Mouse (Mus musculus) midbrain, embryonic 11.5 days (tissue): ENCODE data around the gene Dcps. TPM values are rescaled to one million over a fixed set of nuclear protein-coding genes. Genes with fewer than 3 reads are reported as not detected.

Source experiments
- ATAC-seq: fragments of 200-750 bp; cut with Nextera tagmentation; 2 replicates; pipeline ENCODE4 v1.8.0; 2017; ENCODE audit warnings: moderate TSS enrichment, moderate library complexity; ENCODE audit not compliant: low FRiP score
- DNase-seq: peaks from one replicate; pipeline ENCODE4 v3.0.0; 2015; ENCODE audit warnings: low spot score; ENCODE audit errors: missing footprints
- H3K27ac ChIP-seq: fragments of 300-500 bp; sonication (generic); 2 replicates; pipeline ENCODE4 v1.5.1; 2014; ENCODE audit warnings: low read depth, low read length
- H3K27me3 ChIP-seq: fragments of 300-500 bp; sonication (generic); 2 replicates; pipeline ENCODE4 v1.6.1; 2014; ENCODE audit warnings: mild to moderate bottlenecking, low read length, moderate library complexity, mixed read lengths; ENCODE audit not compliant: control insufficient read depth, insufficient read depth
- H3K36me3 ChIP-seq: fragments of 300-500 bp; sonication (generic); 2 replicates; pipeline ENCODE4 v1.6.1; 2014; ENCODE audit warnings: mild to moderate bottlenecking, low read length, moderate library complexity, mixed read lengths; ENCODE audit not compliant: control insufficient read depth, insufficient read depth
- H3K4me1 ChIP-seq: fragments of 300-500 bp; sonication (generic); 2 replicates; pipeline ENCODE4 v1.6.1; 2014; ENCODE audit warnings: low read length; ENCODE audit not compliant: control insufficient read depth, insufficient read depth
- H3K4me2 ChIP-seq: fragments of 300-500 bp; sonication (generic); 2 replicates; pipeline ENCODE4 v1.6.1; 2014; ENCODE audit warnings: mild to moderate bottlenecking, moderate library complexity
- H3K4me3 ChIP-seq: fragments of 300-500 bp; sonication (generic); 2 replicates; pipeline ENCODE4 v1.5.1; 2014; ENCODE audit warnings: low read depth, low read length
- H3K9ac ChIP-seq: fragments of 300-500 bp; sonication (generic); 2 replicates; pipeline ENCODE4 v1.6.1; 2014; ENCODE audit warnings: low read length
- H3K9me3 ChIP-seq: fragments of 300-500 bp; sonication (generic); 2 replicates; pipeline ENCODE4 v1.6.1; 2016; ENCODE audit warnings: low read length; ENCODE audit not compliant: control insufficient read depth
- WGBS: fragments of 180-500 bp; shearing (Covaris S2); extraction: QIAGEN DNeasy Blood & Tissue Kit; methylation state at CpG from one replicate; pipeline ENCODE4 v1.1.7; 2014; 5-methylcytosine and 5-hydroxymethylcytosine counted together
- polyA plus RNA-seq: library from polyadenylated mRNA; unstranded; fragments of >200 nt; fragmentation: Nextera tagmentation; extraction: Ambion mirVana; gene quantifications from 2 replicates; pipeline ENCODE4 v1.2.1, GENCODE M21; 2014

Dcps gene
- polyA plus RNA-seq, 1 experiment from 2014 or later: 98.0 TPM

GRCm38 (mm10) chr9:35186430-35186829 lies 10.6 kb upstream of the Dcps start:
- H3K27ac ChIP-seq: no peak overlapping the region
- no peaks in the 10 kb centered on the region for H3K27me3 ChIP-seq
- no peak overlapping the region for H3K4me2 ChIP-seq
- ATAC-seq (no peak), DNase-seq (peak; percentile 35)
- H3K4me3 ChIP-seq: no peak overlapping the region
- no peaks in the 10 kb centered on the region for H3K4me1 ChIP-seq
- H3K9ac ChIP-seq: no peak overlapping the region
- no peaks in the 10 kb centered on the region for H3K9me3 ChIP-seq
- 83% methylated on average over 4 of the region's 4 CpGs for WGBS
- H3K36me3 ChIP-seq: no peaks in the 10 kb centered on the region

GRCm38 (mm10) chr9:35183359-35183758 lies 7.5 kb upstream of the Dcps start:
- Histone ChIP-seq H3K9ac (no peak overlapping the region), H3K27ac (no peak overlapping the region), H3K36me3 (no peaks in the 10 kb centered on the region), H3K27me3 (no peaks in the 10 kb centered on the region), H3K4me1 (no peaks in the 10 kb centered on the region), H3K4me3 (no peak overlapping the region), H3K9me3 (no peaks in the 10 kb centered on the region), H3K4me2 (no peak overlapping the region)
- no peak for ATAC-seq
- WGBS: 68% methylated on average over 5 of the region's 5 CpGs
- peak; percentile 19 for DNase-seq

GRCm38 (mm10) chr9:35182832-35183231 lies 7.0 kb upstream of the Dcps start:
- H3K27me3 ChIP-seq: no peaks in the 10 kb centered on the region
- 85% methylated on average over 2 of the region's 2 CpGs for WGBS
- no peak overlapping the region for H3K27ac ChIP-seq
- H3K9ac ChIP-seq: no peak overlapping the region
- H3K36me3 ChIP-seq: no peaks in the 10 kb centered on the region
- no peak for DNase-seq
- ATAC-seq: no peak
- no peaks in the 10 kb centered on the region for H3K9me3 ChIP-seq
- H3K4me3 ChIP-seq: no peak overlapping the region
- H3K4me1 ChIP-seq: no peaks in the 10 kb centered on the region
- H3K4me2 ChIP-seq: no peak overlapping the region

GRCm38 (mm10) chr9:35176124-35176659 lies 331 bp upstream of the Dcps start:
- H3K4me2 ChIP-seq: peak overlapping the region; percentile 67
- H3K27me3 ChIP-seq: no peaks in the 10 kb centered on the region
- DNase-seq: no peak
- H3K9ac ChIP-seq: peak overlapping the region; percentile 65
- H3K4me3 ChIP-seq: peak overlapping the region; percentile 54
- no peak overlapping the region for H3K27ac ChIP-seq
- H3K9me3 ChIP-seq: no peaks in the 10 kb centered on the region
- peak; percentile 54 for ATAC-seq
- 49% methylated on average over 14 of the region's 14 CpGs for WGBS
- no peaks in the 10 kb centered on the region for H3K36me3 ChIP-seq
- H3K4me1 ChIP-seq: peaks cover 3% of the 10 kb centered on the region; the same call in 1 of the 2 replicates

GRCm38 (mm10) chr9:35173331-35173730 lies 2.5 kb downstream of the Dcps start:
- Histone ChIP-seq H3K4me3 (no peak overlapping the region), H3K36me3 (peaks cover 2% of the 10 kb centered on the region; the same call in 1 of the 2 replicates), H3K9ac (no peak overlapping the region), H3K27ac (no peak overlapping the region), H3K4me1 (peaks cover 3% of the 10 kb centered on the region; the same call in 1 of the 2 replicates), H3K27me3 (no peaks in the 10 kb centered on the region), H3K4me2 (no peak overlapping the region), H3K9me3 (no peaks in the 10 kb centered on the region)
- no peak for DNase-seq
- no peak for ATAC-seq
- WGBS: 91% methylated on average over 1 of the region's 1 CpGs

- H3K9ac ChIP-seq: no peak overlapping the region
- peaks cover 2% of the 10 kb centered on the region; the same call in 1 of the 2 replicates for H3K36me3 ChIP-seq
- H3K27ac ChIP-seq: no peak overlapping the region
- no peak overlapping the region for H3K4me2 ChIP-seq
- no peaks in the 10 kb centered on the region for H3K9me3 ChIP-seq
- H3K27me3 ChIP-seq: no peaks in the 10 kb centered on the region
- H3K4me3 ChIP-seq: no peak overlapping the region
- WGBS: 89% methylated on average over 7 of the region's 7 CpGs
- ATAC-seq (no peak), DNase-seq (no peak)
- peaks cover 14% of the 10 kb centered on the region for H3K4me1 ChIP-seq
Observed at GRCm38 (mm10) chr9:35170071-35170470, 5.8 kb downstream of the Dcps start.

- Histone ChIP-seq H3K27ac (peak overlapping the region; percentile 51), H3K4me2 (peak overlapping the region; percentile 15; the same call in 1 of the 2 replicates), H3K36me3 (peaks cover 2% of the 10 kb centered on the region; the same call in 1 of the 2 replicates), H3K9ac (no peak overlapping the region), H3K4me1 (peaks cover 13% of the 10 kb centered on the region), H3K9me3 (no peaks in the 10 kb centered on the region), H3K4me3 (no peak overlapping the region), H3K27me3 (no peaks in the 10 kb centered on the region)
- WGBS: 31% methylated on average over 9 of the region's 9 CpGs
- DNase-seq (peak; percentile 84), ATAC-seq (peak; percentile 86)
Observed at GRCm38 (mm10) chr9:35166798-35167635, 8.8 kb downstream of the Dcps start.

GRCm38 (mm10) chr9:35166144-35166797 lies 9.6 kb downstream of the Dcps start:
- Histone ChIP-seq H3K4me2 (no peak overlapping the region), H3K36me3 (peaks cover 2% of the 10 kb centered on the region; the same call in 1 of the 2 replicates), H3K4me1 (peaks cover 13% of the 10 kb centered on the region), H3K27me3 (no peaks in the 10 kb centered on the region), H3K9me3 (no peaks in the 10 kb centered on the region), H3K9ac (no peak overlapping the region), H3K4me3 (no peak overlapping the region), H3K27ac (peak overlapping the region; percentile 4; the same call in 1 of the 2 replicates)
- DNase-seq (no peak), ATAC-seq (peak; percentile 66)
- 25% methylated on average over 3 of the region's 3 CpGs for WGBS
